Mouse (Mus musculus) embryonic facial prominence, embryonic 15.5 days (tissue): Measurements from ENCODE around the gene Stat4. TPM values are rescaled to one million over a fixed set of nuclear protein-coding genes. Genes with fewer than 3 reads are reported as not detected.

ENCODE experiments used
- ATAC-seq: fragments of 200-750 bp; cut with Nextera tagmentation; 2 replicates; pipeline ENCODE4 v1.8.0; 2017; ENCODE audit warnings: low read depth, moderate TSS enrichment; ENCODE audit not compliant: insufficient number of reproducible peaks, low FRiP score, low TSS enrichment
- H3K27ac ChIP-seq: fragments of 300-500 bp; sonication (generic); replicated peaks from 2 replicates; pipeline ENCODE4 v1.5.1; 2015; ENCODE audit warnings: mild to moderate bottlenecking, inconsistent platforms
- H3K27me3 ChIP-seq: fragments of 300-500 bp; sonication (generic); 2 replicates; pipeline ENCODE4 v1.6.1; 2015; ENCODE audit warnings: inconsistent platforms
- H3K36me3 ChIP-seq: fragments of 300-500 bp; sonication (generic); 2 replicates; pipeline ENCODE4 v1.6.1; 2015; ENCODE audit warnings: mild to moderate bottlenecking, inconsistent platforms
- H3K4me1 ChIP-seq: fragments of 300-500 bp; sonication (generic); 2 replicates; pipeline ENCODE4 v1.6.1; 2015; ENCODE audit warnings: inconsistent platforms
- H3K4me2 ChIP-seq: fragments of 300-500 bp; sonication (generic); replicated peaks from 2 replicates; pipeline ENCODE4 v1.6.1; 2015; ENCODE audit warnings: mild to moderate bottlenecking, inconsistent platforms
- H3K4me3 ChIP-seq: fragments of 300-500 bp; sonication (generic); replicated peaks from 2 replicates; pipeline ENCODE4 v1.5.1; 2015; ENCODE audit warnings: mild to moderate bottlenecking, inconsistent platforms
- H3K9ac ChIP-seq: fragments of 300-500 bp; sonication (generic); 2 replicates; pipeline ENCODE4 v1.6.1; 2015; ENCODE audit warnings: inconsistent platforms
- H3K9me3 ChIP-seq: fragments of 300-500 bp; sonication (generic); replicated peaks from 2 replicates; pipeline ENCODE4 v1.6.1; 2016; ENCODE audit warnings: inconsistent platforms
- WGBS: fragments of 180-500 bp; shearing (Covaris S2); methylation state at CpG from one replicate; pipeline ENCODE4 v1.1.7; 2015; 5-methylcytosine and 5-hydroxymethylcytosine counted together
- polyA plus RNA-seq: library from polyadenylated mRNA; unstranded; fragments of >200 nt; fragmentation: Nextera tagmentation; extraction: Ambion mirVana; gene quantifications from 2 replicates; pipeline ENCODE4 v1.2.1, GENCODE M21; 2015

Gene Stat4
- polyA plus RNA-seq, 1 experiment from 2014 or later: 1.0 TPM

DNA sequence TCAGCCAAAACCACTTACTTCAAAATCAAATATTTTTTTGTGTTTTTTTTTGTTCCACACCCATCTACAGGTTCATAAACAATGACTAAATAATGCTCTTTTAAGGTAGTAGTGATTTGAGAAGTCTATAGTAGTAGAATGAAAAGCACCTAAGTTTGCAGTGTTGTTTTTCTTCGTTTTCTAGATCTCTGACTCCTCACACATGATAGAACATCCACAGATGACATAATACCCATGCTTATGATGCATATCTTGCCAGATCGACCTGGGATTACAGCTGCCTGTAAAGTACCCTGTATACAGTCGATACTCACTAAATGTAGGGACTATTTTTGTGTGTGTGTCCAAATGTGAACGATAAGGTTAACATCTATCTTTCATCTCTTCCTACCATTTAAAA, 69.0 kb downstream of the Stat4 start:
- no peaks in the 10 kb centered on the region for H3K9me3 ChIP-seq
- ATAC-seq: no peak
- no peak overlapping the region for H3K9ac ChIP-seq
- WGBS: 69% methylated on average over 4 of the region's 4 CpGs
- H3K27ac ChIP-seq: no peak overlapping the region
- no peaks in the 10 kb centered on the region for H3K36me3 ChIP-seq
- H3K4me1 ChIP-seq: no peaks in the 10 kb centered on the region
- no peaks in the 10 kb centered on the region for H3K27me3 ChIP-seq
- H3K4me3 ChIP-seq: no peak overlapping the region
- H3K4me2 ChIP-seq: no peak overlapping the region

DNA sequence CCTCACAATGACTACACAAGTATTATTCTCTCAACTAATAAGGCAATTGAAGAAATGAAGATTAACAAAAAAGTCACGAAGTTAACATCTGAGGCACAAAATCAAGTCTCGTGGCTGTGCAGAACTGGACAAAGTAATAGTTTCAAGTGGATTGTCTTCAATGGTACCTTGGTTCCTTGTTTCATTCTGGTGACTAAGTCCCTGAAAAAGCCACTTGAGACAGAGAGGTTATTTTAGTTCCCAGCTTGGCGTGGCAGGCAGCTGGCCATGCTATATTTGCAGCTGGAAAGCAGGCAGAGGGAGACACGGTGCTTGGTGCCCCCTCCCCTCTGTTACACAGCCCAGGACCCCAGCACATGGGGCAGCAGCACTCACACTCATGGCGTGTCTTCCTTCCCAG, 70.2 kb downstream of the Stat4 start:
- 75% methylated on average over 5 of the region's 5 CpGs for WGBS
- no peaks in the 10 kb centered on the region for H3K4me1 ChIP-seq
- ATAC-seq: no peak
- H3K9me3 ChIP-seq: no peaks in the 10 kb centered on the region
- no peak overlapping the region for H3K4me3 ChIP-seq
- H3K27ac ChIP-seq: no peak overlapping the region
- H3K36me3 ChIP-seq: no peaks in the 10 kb centered on the region
- H3K4me2 ChIP-seq: no peak overlapping the region
- no peak overlapping the region for H3K9ac ChIP-seq
- no peaks in the 10 kb centered on the region for H3K27me3 ChIP-seq

DNA sequence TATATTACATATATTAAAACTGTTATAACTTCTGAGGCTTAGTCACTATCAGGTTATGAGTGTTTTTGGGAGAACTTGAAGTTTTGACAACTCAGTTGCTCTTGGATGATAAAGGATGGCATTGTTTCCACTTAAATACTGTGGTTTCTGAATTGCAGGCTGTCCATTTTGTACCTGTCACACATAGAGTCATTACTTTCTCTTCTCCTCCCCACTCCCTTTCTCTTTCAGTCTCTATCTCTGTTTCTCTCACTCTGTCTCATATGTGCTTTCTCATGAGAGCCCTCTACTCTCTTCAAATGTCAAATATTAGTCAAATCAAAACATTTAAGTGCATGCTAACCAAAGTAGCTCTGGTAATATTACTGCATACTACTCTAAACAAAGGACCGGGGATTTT, 79.3 kb downstream of the Stat4 start:
- Histone ChIP-seq H3K9ac (no peak overlapping the region), H3K9me3 (no peaks in the 10 kb centered on the region), H3K27me3 (no peaks in the 10 kb centered on the region), H3K4me2 (no peak overlapping the region), H3K36me3 (no peaks in the 10 kb centered on the region), H3K4me3 (no peak overlapping the region), H3K4me1 (no peaks in the 10 kb centered on the region), H3K27ac (no peak overlapping the region)
- 92% methylated on average over 1 of the region's 1 CpGs for WGBS
- no peak for ATAC-seq

DNA sequence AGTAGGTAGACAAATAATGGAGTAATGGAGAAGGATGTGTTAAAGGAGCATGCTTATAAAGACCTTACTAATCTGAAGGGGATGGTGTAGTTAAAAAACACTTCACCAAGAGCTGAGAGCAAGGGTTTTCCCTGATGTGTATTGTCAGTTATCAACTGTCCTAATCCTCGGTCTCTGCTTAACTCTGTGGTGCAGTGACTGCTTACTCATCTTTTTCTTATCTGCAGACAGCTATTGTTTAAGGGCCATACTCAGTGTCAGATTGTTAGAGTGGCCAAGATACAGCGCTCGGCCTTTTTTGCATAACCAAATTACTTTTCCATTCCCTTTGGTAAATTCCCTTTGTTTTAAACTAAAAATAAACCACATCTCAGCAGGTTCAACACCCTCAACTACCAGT, 79.7 kb downstream of the Stat4 start:
- H3K27ac ChIP-seq: no peak overlapping the region
- no peak for ATAC-seq
- WGBS: 78% methylated on average over 3 of the region's 3 CpGs
- no peaks in the 10 kb centered on the region for H3K36me3 ChIP-seq
- no peaks in the 10 kb centered on the region for H3K9me3 ChIP-seq
- no peaks in the 10 kb centered on the region for H3K27me3 ChIP-seq
- H3K4me3 ChIP-seq: no peak overlapping the region
- H3K9ac ChIP-seq: no peak overlapping the region
- no peaks in the 10 kb centered on the region for H3K4me1 ChIP-seq
- H3K4me2 ChIP-seq: no peak overlapping the region

DNA sequence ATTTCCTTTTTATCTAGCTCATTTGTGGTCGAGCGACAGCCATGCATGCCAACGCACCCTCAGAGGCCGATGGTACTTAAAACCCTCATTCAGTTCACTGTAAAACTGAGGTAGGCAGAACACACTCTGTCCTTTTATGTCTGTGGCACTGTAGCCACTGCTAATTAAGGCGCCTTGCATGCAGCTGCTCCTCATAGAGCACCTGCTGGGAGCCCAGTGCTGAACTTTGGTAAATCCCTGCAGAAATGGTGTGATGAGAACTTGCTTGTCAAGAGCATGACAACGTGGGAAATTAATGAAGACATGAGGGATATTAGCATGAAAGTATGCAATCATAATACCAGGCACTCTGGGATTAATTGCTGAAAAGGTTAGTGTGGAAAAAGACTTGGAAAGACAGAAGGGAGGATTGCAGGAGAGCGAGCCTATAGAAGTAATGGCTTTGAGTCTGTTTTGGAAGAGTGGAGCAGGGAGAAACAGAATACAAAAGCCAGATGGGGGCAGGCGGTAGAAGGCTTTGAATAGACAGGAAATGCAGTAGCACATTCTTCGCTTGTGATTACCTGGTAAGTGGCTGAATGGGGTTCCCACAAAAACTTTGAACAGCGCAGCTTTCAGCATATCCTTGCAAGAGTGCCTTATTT, 92.9 kb downstream of the Stat4 start:
- Histone ChIP-seq H3K4me2 (no peak overlapping the region), H3K4me3 (no peak overlapping the region), H3K9ac (no peak overlapping the region), H3K9me3 (no peaks in the 10 kb centered on the region), H3K4me1 (no peaks in the 10 kb centered on the region), H3K27ac (no peak overlapping the region), H3K27me3 (no peaks in the 10 kb centered on the region), H3K36me3 (no peaks in the 10 kb centered on the region)
- 13% methylated on average over 10 of the region's 10 CpGs for WGBS
- ATAC-seq: no peak

DNA sequence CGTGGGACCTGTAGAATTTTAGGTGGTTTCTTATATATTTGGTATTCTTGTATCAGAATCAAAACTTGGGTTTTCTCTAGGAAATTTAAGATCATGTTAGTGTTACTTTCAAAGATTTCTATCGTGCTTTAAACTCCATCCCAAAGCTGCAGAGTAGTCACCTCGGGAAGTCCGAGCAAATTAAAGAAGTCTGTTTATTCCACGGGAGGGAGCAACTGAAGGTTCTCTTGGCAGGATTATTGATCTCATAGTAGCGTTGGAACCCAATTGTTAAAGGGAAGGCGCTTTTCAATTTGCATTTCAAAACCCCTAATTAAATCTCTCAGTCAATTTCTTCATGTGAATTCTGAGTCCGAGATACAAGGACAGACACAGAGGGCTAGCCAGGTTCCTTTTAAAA, 93.4 kb downstream of the Stat4 start:
- H3K27ac ChIP-seq: no peak overlapping the region
- no peaks in the 10 kb centered on the region for H3K36me3 ChIP-seq
- 22% methylated on average over 8 of the region's 8 CpGs for WGBS
- H3K9ac ChIP-seq: no peak overlapping the region
- H3K4me2 ChIP-seq: no peak overlapping the region
- no peak overlapping the region for H3K4me3 ChIP-seq
- ATAC-seq: no peak
- no peaks in the 10 kb centered on the region for H3K4me1 ChIP-seq
- no peaks in the 10 kb centered on the region for H3K9me3 ChIP-seq
- H3K27me3 ChIP-seq: no peaks in the 10 kb centered on the region

DNA sequence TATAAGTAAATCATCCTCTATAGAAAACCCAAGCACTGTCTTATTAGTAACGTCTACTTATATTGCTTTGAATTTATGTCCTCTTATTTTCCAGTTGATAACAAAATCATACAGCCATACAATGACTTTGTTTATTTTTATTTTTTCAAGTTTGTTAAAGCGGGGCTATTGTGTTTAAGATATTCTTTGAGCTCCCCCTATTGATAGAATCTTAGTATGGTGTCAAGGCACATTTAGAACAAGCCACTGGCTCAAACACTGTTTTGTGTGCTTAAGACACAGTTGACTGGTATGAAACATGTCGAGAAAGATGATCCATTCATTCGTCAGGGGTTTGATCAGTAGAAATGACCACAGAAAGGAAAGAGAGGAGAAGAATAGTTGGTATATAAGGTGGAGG, 99.3 kb downstream of the Stat4 start:
- WGBS: 37% methylated on average over 4 of the region's 4 CpGs
- Histone ChIP-seq H3K4me2 (no peak overlapping the region), H3K36me3 (no peaks in the 10 kb centered on the region), H3K9me3 (no peaks in the 10 kb centered on the region), H3K4me1 (no peaks in the 10 kb centered on the region), H3K9ac (no peak overlapping the region), H3K27me3 (no peaks in the 10 kb centered on the region), H3K27ac (no peak overlapping the region), H3K4me3 (no peak overlapping the region)
- no peak for ATAC-seq

DNA sequence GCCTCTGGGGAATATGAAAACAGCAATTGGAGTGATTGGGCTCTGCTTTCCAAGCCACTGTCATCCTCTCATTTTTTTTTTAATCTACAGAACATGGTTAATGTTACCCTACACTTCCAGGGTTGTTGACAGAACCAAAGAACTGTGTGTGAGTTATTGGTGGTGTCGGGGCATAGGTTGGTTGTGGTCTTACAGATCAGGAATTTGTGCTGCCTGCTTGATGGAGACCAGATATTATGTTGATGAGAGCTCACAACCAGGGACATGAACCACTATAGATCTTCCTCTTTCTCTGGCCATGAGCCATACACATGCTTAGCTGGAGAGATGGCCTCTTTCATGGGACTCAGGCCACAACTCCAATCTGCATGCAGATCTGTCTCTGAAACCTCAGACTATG, 100.2 kb downstream of the Stat4 start:
- Histone ChIP-seq H3K36me3 (no peaks in the 10 kb centered on the region), H3K27me3 (no peaks in the 10 kb centered on the region), H3K9ac (no peak overlapping the region), H3K27ac (no peak overlapping the region), H3K4me3 (no peak overlapping the region), H3K4me1 (no peaks in the 10 kb centered on the region), H3K9me3 (no peaks in the 10 kb centered on the region), H3K4me2 (no peak overlapping the region)
- WGBS: 56% methylated on average over 1 of the region's 1 CpGs
- no peak for ATAC-seq

DNA sequence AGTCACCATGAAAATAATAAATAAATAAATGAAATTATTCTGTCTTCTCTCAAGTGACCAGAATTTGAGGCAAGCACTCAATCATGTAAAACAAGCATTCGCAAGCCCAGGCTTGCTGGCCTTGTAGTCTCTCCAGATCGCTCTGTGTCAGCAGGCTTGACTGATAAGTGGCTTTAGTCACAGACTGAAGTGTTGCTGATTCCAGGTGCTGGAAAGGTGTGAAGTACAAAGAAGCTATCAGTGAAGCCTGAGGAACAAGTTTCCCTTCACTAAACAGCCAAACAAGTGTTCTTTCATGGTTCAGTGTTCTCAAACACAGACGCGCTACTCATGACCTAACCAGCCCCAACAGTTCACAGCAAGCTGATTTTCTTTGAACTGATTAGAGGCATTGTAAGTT, 101.7 kb downstream of the Stat4 start:
- ATAC-seq: no peak
- WGBS: 74% methylated on average over 4 of the region's 4 CpGs

DNA sequence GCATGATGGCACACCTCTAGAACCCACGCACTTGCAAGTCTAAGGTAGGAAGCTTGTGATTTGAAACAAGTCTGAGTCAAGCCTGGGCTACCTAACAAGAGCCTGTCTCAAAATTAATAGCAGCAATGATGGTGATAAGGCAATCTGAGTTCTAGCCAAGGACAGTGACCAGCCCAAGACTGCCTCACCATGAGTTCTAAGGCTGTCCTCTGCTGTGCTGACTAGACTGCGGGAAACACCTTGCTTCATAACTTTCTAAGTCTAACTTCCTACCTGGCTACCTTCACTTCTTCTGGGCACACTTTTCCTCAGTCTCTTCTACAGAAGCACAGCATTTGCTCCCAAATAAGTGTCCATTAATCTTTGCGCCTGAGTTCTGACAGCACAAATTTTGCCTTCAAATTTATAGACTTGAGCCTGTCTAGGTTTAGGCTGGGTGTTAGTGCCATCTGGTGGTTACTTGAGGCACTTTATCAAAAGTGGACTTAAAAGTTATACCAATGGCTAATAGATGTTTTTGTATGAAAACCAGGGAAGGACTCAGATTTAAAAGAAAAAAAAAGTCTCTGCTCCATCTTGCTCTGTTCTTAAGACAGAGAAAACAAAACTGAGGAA, 111.8 kb downstream of the Stat4 start:
- no peak overlapping the region for H3K4me3 ChIP-seq
- H3K36me3 ChIP-seq: no peaks in the 10 kb centered on the region
- WGBS: 76% methylated on average over 3 of the region's 3 CpGs
- H3K27ac ChIP-seq: no peak overlapping the region
- H3K9me3 ChIP-seq: no peaks in the 10 kb centered on the region
- H3K27me3 ChIP-seq: no peaks in the 10 kb centered on the region
- no peak overlapping the region for H3K9ac ChIP-seq
- H3K4me2 ChIP-seq: no peak overlapping the region
- H3K4me1 ChIP-seq: no peaks in the 10 kb centered on the region
- ATAC-seq: no peak

More for the DNA sequence above, 101.7 kb downstream of the Stat4 start:
- Histone ChIP-seq H3K36me3 (no peaks in the 10 kb centered on the region), H3K9ac (no peak overlapping the region), H3K27me3 (no peaks in the 10 kb centered on the region), H3K4me1 (no peaks in the 10 kb centered on the region), H3K27ac (no peak overlapping the region), H3K9me3 (no peaks in the 10 kb centered on the region), H3K4me3 (no peak overlapping the region), H3K4me2 (no peak overlapping the region)

DNA sequence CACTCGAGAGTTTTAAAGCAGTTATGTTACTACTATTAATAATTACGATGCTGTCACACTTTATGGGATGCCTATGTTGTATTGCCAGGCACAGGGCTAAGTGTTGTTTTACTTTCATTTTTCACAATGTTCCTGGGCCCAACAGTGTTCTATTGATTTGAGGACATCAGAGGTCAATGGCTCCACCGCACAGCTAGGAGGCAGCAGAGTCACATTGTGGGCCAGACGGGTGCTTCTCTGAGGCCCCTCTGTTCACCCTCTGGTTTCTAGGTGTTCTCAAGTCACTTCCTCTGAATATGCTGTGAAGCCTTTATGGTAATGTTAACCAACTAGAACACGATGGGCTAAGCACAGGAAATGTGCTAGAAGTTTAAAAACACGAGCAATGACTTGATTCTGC, 113.5 kb downstream of the Stat4 start:
- ATAC-seq: no peak
- Histone ChIP-seq H3K9ac (no peak overlapping the region), H3K27ac (no peak overlapping the region), H3K4me2 (no peak overlapping the region), H3K27me3 (no peaks in the 10 kb centered on the region), H3K4me3 (no peak overlapping the region), H3K4me1 (no peaks in the 10 kb centered on the region), H3K36me3 (no peaks in the 10 kb centered on the region), H3K9me3 (no peaks in the 10 kb centered on the region)
- WGBS: 65% methylated on average over 6 of the region's 6 CpGs

DNA sequence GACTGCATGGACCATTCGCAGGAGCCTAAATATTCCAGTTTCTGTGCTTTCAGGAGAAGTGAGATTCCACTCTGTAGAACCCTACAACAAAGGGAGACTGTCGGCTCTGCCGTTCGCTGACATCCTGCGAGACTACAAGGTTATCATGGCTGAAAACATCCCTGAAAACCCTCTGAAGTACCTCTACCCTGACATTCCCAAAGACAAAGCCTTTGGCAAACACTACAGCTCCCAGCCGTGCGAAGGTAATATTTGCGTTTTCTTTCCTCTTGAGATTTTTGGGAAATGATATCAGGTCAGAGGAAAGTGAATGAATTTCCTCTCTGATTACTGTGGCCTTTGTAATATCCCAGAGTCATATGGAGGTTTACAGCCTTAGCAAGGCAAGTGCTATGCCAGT, 115.8 kb downstream of the Stat4 start:
- Histone ChIP-seq H3K9me3 (no peaks in the 10 kb centered on the region), H3K4me1 (no peaks in the 10 kb centered on the region), H3K4me3 (no peak overlapping the region), H3K36me3 (no peaks in the 10 kb centered on the region), H3K9ac (no peak overlapping the region), H3K27me3 (no peaks in the 10 kb centered on the region), H3K4me2 (no peak overlapping the region), H3K27ac (no peak overlapping the region)
- WGBS: 92% methylated on average over 8 of the region's 8 CpGs
- no peak for ATAC-seq
